Mouse (Mus musculus): ENCODE results near the gene H3f3b. TPM values are rescaled to one million over a fixed set of nuclear protein-coding genes. Genes with fewer than 3 reads are reported as not detected.

Gene H3f3b
- total RNA-seq, 2 experiments from 2014 or later = 338 to 393 TPM

DNA sequence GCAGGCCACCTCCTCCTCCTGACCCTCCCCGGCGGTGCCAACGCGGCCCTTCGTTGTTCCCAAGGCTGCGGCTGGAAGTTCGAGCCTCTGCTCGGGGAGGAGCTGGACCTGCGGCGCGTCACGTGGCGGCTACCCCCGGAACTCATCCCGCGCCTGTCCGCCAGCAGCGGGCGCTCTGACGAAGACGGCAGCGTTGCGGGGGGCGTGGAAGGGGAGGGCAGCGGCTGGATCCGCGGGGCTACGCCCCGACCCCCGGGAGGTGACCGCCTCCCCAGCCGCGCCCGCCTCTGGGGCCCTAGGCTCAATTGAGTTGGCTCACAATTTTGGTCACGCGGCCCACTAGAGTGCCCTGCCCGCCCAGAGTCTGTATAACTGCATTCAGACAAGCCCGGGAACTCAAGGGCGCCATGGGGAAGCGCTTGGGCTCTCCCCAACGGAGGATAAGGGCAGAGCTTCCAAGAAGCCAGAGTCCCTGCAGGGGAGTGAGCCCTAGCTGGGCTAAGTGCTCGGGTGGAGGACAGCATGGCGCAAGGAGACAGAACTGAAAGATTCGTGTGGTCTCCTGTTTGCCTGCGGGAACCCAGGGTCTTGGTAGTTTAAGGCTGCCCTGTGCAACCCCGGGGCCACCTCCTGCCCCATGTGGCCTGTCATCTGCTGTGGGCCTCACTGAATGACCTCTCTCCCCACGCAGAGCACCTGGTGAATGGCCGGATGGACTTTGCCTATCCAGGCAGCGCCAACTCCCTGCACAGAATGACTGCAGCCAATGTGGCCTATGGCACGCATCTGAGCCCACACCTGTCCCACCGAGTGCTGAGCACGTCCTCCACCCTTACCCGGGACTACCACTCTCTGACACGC, 22.7 kb downstream of the H3f3b start:
- DNase-seq = peak; percentile 85 to 86
- intact Hi-C loops (cut with DNase I) = no loop called here

DNA sequence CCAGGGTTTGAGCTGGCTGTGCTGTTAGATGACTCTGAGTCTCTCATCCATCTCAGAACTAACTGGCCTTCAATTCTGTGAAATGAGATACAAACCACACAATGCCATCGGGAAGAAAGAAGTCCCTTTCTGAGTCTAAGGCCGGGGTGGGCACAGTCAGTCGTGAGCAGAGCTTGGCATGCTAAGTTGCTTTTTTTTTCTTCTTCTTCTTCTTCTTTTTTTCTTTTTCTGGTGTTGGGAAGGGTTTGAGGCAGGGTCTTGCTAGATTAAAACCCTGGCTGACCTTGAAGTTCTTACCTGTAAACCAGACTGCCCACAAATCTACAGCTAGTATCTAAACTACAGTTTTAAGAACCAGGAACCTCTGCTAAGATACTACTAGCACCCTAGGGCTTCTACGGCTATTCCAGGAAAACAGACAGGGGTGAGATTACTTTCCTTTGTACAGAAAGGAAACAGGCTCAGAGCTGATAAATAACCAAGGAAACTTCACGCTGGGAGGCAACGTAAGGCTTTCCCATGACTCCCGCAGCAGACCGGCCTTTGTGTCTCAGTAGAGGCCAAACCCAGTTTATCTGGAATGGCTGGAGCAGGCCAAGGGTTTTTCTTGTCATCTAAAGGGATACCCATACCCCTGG, 23.5 kb downstream of the H3f3b start:
- DNase-seq = no peak
- intact Hi-C loops (cut with DNase I) = no loop called here

DNA sequence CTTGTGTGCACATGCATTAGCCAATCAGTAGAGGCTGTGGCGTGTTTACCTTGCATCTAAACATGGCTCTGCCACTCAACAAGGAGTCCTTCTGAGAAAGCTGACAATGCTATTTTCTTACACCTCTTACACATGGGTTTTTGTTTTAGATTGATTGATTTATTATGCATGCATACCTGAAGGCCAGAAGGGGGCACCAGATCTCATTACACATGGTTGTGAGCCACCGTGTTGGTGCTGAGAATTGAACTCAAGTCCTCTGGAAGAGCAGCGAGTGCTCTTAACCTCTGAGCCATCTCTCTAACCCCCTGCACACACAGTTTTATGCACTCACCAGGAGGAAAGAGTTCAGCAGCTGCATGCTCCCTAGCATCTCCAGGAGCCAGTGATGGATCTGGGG, 24.9 kb downstream of the H3f3b start:
- intact Hi-C loops (cut with DNase I) = no loop called here
- DNase-seq = no peak

DNA sequence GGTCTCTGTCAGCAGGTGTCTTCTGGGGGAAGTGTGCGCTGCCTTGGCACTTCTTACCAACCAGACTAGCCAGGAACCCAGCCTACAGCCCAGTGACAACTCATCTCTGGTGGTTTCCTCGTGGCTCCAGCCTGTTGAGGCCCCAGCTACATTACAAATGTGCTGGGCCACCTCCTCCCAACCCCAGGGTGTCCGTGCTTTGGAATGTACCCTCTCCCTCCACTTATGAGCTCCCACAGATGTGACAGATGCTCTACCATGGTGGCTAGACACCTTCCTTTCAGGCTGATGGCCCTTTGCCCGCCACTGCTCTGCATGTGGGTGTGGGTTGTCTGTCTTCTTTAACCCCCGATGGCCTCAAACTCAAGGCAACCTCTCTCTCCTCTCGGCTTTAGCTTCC, 26.0 kb downstream of the H3f3b start:
- intact Hi-C loops (cut with DNase I) = no loop called here
- no peak for DNase-seq

DNA sequence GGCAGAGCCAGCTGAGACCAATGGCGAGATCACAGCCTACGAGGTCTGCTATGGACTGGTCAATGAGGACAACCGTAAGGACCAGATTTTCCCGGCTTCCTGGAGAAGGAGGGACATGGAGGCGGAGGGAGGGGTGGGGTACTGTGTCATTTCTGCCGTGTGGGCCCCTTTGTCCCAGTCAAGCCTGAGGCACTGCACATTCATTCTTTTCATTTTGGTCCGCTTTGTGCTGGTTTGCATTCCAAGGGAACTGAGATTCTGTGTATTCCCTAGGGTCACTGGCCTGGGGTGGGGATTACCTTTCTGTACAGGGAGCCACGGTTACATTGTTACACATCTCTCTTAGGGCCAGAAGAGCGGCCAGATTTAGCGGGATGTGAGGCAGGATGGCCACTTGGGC, 27.2 kb downstream of the H3f3b start:
- no peak for DNase-seq
- intact Hi-C loops (cut with DNase I) = no loop called here

DNA sequence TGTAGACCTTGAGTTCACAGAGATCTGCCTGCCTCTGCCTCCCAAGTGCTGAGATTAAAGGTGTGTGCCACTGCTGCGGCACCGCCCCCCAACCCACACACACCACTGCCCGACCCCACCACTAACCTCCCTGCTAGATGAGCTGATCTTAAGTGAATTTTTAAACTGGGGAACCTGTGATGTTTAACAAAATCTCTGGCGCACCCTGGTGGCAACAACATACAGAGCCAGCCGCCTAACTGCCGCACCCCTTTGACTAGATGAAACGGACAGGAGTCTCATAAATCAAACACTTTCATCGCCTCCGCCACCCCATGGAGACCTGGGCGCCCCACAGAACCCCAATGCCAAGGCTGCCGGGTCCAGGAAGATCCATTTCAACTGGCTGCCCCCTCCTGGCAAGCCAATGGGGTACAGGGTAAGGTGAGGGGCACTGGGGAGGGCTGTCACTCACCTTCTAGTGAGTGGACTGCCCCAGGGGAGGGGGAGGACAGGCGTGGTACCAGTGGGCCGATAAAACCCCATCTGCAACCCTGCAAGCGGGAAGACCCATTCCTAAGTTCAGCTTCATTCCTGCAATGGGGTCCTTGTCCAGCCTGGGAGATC, 28.1 kb downstream of the H3f3b start:
- DNase-seq = peak; percentile 78 to 88
- intact Hi-C loops (cut with DNase I) = loop anchor here (1.0 kb wide), 1 partner anchor 60 kb away; no protein-coding TSS in a partner anchor

DNA sequence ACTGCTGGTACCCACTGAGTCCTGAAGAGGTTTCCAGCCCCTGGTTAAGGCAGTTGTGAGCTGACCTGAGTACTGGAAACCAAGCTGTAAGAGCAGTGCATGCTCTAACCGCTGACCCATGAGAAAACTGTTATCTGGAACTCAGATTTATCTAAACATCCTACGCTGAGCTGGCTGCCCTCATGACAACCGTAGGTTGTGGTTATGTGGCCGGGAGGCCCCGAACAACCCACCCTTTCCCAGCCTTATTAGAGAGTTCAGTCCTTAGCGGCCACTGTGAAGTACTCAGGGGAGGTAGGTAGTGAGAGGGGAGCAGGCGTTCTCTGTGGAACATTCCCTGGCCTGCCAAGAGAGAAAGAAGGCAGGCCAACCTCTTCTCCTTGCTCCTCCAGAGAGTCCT, 28.7 kb downstream of the H3f3b start:
- DNase-seq = no peak

DNA sequence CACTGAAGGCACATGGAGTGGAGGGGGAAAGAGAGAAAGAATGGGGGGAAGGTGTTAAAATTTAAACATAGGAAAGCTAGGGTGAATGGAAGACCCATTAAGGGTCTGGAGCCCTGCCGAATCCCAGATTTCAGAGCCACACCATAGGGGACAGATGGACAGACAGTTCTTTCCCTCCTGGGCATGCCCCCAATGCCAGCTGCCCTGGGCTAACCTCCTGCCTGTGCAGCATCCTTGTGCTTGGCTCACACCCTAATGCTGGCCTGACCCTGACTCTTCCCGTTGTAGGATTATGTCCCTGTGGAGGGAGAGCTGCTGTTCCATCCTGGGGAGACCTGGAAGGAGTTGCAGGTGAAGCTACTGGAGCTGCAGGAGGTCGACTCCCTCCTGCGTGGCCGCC, 30.1 kb downstream of the H3f3b start:
- DNase-seq = no peak
- intact Hi-C loops (cut with DNase I) = no loop called here

More for the DNA sequence above, 28.7 kb downstream of the H3f3b start:
- intact Hi-C loops (cut with DNase I) = loop anchor here (1.0 kb wide), 1 partner anchor 60 kb away; no protein-coding TSS in a partner anchor

DNA sequence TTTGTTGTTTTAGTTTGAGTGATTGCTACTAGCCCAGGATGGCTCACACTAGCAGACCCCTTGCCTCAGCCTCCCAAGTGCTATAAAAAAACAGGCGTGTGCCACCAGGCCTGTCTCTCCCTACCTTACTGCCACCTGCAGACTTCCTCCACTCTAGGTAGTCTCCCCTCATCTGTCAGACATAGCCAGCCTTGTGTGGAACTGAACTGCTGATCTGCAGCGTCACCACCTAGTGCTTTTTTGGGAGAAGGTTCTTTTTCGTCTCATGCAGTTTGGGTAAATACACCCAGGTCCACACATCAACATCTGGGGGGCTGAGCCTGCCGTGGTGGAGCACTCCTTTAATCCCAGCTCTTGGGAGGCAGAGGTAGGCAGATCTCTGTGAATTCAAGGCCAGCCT, 30.7 kb downstream of the H3f3b start:
- DNase-seq = no peak
- intact Hi-C loops (cut with DNase I) = no loop called here

DNA sequence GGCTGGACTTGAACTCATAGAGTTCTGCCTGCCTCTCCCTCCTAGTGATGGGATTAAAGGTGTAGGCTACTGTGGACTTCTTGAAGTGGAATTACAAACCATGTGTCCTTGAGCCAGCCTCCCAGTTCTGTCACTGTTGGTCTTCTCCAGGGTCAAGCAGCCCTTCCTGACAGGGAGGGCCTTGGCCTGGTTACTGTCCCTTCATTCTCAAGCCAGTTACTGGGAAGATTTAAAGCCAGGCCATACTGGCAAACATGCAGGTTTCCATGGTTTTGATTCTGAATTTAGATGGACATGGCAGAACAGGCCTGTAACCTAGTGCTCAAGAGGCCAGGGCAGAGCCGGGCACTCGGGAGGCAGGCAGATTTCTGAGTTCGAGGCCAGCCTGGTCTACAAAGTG, 32.5 kb downstream of the H3f3b start:
- DNase-seq = no peak
- intact Hi-C loops (cut with DNase I) = no loop called here

DNA sequence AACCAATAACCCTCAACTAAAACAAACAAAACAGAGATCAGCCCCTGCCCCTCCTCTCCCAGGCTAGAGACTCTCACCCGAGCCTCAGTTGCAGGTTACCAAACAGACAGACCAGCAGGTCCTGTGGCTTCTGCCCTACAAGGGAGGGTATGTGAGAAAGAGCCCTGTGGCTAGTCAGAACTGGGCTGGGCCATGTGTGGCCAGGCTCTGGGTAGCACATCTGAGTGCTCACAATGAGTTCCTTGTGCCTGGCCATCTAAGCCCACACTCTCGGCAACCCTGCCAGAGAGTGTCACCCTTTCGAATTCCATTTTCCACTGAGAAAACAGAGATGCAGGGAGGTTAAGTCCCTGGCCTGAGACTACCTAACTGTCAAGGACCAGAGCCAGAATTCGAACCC, 35.7 kb downstream of the H3f3b start:
- no peak for DNase-seq
- intact Hi-C loops (cut with DNase I) = no loop called here

DNA sequence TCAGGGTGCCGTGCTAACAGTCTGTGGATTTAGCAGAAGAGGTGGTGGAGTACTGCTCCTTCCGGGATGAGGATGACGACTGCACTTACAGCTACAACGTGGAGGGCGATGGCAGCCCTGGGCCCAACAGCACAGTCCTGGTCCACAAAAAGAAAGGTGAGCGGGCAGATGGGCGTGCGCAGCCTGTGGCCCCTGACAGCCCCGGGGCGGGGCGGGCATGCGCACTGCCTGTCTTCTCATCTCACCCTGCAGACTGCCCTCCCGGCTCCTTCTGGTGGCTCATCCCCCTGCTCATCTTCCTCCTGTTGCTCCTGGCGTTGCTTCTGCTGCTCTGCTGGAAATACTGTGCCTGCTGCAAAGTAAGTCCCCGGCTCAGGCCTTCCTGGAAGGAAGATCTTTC, 38.1 kb downstream of the H3f3b start:
- no peak for DNase-seq

DNA sequence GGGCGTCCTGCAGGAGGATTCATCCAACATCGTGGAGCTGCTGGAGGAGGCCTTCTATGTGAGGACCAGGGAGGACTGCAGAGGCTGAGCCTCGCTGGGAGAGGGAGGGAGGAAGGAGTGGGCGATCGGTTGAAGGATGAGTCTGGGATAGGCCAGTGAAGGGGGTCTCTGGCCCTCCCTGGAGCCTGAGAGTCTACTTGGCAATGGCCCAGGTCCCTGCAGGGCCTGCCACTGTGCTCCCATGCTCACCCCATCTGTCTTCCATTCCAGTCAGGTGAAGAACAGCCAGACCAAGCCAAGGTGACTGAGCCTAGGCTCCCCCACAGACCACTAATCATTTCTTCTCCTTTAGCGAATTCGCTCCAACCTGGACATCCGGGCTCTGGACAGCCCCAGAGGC, 44.5 kb downstream of the H3f3b start:
- intact Hi-C loops (cut with DNase I) = no loop called here
- no peak for DNase-seq

More for the DNA sequence above, 38.1 kb downstream of the H3f3b start:
- intact Hi-C loops (cut with DNase I) = no loop called here

DNA sequence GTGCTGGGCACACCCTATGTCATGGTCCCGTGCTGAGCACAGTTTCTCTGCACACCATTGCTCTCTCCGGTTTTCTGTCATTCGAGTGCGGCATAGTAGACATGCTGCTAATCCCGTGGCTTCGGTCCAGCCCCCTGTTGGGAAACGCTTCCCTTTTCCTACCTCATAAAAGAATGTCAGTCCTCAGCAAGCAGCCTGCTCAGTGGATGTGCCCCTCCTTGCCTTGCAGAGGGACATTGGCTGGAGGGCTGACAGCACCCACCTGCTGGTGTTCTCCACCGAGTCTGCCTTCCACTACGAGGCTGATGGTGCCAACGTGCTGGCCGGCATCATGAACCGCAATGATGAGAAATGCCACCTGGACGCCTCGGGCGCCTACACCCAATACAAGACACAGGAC, 45.3 kb downstream of the H3f3b start:
- no peak for DNase-seq
- intact Hi-C loops (cut with DNase I) = no loop called here

DNA sequence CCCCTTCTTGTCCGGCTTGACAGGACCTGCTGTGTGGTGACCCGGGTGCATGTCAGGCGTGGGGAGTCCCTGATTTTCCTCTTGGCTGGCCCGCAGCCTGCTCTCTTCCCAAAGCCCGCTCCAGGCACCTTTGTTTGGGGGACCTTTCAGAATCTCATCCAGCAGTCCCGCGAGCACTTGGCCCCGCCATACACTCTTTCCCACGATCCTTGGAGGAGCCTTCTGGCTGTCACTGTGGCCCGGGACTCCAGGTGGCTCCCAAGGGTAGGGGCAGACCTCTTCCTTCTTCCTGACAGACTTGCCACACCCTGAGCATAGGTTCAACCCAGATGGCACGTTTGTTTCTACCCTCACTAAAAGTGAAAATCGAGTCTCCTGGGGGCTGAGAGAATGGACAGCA, 52.2 kb downstream of the H3f3b start:
- no peak for DNase-seq
- intact Hi-C loops (cut with DNase I) = no loop called here

DNA sequence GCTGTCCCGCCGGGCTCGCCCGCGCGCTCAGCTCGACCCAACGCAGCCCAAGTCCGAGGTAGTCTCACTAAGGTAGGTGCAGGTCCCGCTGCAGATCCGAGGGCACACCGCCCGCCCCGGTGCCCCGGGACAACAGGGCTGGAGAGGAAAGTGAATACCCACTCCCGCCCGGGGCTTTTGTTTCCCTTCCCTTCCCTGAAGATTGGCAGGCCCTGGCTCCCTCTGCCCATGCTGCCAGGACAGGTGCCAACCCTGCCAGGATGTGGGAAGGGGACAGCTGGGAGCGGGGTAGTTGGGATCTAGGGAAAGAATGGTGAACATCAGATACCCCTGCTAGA, 52.7 kb downstream of the H3f3b start:
- intact Hi-C loops (cut with DNase I) = no loop called here
- no peak for DNase-seq

DNA sequence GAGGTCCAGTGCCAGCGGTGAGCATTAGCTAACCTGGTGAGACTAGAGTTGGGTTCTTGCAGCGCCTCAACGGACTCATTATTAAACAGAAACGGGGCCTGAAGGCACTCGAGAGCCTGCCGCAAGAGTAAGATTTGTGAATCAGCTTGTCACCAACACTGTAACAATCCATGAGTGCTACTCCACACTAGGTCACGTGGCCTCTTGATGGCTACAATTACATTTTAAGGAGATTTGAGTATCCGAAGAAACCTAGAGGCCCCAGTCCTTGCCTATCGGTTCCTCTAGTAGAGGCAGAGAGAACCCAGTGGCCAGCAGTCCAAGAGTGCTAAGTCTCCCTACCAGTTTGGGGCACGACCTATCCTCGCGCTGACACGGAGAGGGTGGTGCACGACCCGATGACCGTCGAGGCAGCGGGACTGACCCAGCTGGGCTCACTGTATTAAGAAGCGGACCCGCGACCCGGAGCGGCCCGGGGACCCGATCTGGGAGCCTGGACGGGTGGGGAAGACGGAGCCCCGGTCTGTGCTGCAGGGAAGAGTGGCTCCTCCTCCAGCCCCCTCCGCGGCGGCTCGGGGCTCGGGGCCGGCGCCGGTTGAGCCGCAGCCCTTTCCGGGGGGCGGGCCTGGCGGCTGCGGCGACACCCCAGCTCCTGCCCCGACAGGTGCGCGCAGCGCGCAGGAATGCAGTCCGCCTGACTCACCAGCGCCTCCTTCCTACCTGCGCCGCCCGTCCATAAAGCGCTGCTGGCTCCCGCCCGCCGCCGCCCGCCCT, 53.3 kb downstream of the H3f3b start, which contains the start of gene Itgb4:
Gene Itgb4, plus strand, starts transcription at position 401 of the 774 bp plus-strand sequence.
- DNase-seq = peak in 1 of 2 experiments; percentile 32
- intact Hi-C loops (cut with DNase I) = no loop called here

Measured in heart, postnatal 10 days (tissue).